Mouse (Mus musculus): ENCODE measurements around the gene Carns1. TPM values are rescaled to one million over a fixed set of nuclear protein-coding genes. Genes with fewer than 3 reads are reported as not detected.

The Carns1 gene
- total RNA-seq, 2 experiments from 2014 or later, result 46.7 to 49.0 TPM

DNA sequence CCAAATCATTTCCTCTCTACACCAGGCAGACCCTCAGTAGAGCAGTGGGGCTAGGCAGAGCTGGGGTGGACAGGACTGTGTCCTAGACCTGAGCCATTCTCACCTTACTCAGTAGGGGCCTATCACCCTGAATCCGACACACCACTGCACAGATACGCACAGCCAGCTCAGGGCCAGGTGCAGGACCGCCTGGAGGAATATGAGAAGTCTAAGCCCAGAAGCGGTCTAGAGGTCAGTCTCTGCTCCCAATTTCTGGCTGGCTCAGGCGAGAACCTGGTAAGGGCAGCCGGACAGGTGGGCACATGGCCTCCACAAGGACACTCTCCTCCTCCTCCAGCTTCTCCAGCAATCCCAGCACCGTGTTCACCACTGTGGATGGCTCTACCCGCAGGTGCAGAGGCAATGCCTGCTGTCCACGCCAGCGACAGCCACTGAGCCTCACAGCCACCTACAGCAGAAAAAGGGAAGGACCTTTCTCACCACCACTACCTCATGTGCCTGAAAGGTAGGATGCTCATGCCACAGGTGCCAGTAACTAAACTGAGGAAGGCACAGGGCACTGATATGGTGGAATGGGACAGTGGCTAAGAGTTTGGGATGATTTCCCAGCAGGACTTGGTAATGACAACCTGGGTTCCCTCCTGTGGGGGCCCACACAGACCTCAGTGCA, 4.4 kb downstream of the Carns1 start:
- no peak for DNase-seq

DNA sequence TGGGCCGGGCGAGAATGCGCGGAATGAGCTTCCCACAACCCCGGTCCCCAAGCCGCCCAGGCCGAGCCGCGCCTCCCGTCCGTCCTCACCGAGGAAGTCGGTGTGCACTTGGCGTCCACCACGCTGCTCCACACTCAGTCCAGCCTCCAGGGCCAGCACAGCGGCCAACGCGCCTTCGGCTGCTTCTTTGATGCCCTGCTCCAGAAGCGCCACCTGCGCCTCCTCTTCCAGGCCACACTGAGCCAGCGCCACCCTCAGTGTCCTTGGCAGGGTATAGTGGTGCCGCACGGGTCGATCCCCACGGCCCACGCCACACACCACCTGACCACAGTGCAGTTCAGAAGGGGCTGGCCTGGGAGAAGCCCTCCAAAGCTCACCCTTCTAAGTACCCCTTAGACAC, 5.5 kb downstream of the Carns1 start:
- DNase-seq, result no peak

DNA sequence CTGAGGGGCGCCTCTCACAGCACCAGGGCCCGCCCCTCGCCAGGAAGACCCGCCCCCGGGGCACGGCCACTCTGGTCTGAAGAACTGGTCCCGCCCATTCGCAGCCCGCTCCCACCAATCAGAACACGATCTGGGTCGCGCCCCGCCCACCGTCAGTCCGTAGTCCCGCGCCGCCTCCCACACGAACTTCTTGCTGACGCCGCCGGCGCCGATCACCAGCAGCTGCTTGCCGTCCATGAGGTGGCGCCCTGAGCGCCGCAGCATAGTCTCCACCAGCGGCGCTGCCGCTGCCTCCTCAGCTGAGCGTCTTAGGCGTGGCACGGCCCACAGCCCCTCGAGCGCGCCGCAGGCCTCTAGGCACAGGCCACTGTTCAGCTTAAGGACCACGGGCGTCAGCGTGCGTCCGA, 5.9 kb downstream of the Carns1 start:
- peak; percentile 100 for DNase-seq

DNA sequence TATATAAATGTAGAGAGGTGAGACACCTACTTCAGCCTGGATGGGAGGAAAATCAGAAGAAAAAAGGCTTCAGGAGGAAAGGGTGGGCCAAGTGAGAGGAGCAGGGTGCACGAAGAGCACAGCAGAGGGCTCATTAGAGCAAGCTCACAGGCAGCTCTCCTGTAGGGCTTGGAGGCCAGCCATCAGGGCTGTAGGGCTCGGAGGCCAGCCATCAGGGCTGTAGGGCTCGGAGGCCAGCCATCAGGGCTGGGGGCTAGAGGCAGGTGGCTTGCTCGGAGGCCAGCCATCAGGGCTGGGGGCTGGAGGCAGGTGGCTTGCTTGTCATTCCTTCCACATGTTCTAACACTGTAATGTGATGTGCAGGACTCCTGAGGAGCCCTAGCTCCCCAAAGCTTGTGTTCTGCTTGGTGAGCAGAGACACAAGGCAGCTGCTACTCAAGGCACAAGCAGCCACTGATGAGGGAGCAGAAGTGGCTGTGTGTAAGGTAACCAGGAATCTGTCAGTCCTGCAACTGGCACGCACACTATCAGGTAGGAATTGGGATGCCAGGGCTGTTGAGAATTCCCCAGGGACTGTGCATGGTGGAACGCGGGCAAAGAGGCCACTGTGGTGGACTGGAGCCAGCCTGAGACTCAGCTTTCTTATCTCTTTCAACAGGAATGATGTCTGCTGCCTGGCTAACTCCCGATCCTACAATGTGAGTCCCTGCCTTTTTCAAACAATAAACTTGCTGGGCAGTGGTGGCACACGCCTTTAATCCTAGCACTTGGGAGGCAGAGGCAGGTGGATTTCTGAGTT, 8.4 kb downstream of the Carns1 start:
- no peak for DNase-seq

DNA sequence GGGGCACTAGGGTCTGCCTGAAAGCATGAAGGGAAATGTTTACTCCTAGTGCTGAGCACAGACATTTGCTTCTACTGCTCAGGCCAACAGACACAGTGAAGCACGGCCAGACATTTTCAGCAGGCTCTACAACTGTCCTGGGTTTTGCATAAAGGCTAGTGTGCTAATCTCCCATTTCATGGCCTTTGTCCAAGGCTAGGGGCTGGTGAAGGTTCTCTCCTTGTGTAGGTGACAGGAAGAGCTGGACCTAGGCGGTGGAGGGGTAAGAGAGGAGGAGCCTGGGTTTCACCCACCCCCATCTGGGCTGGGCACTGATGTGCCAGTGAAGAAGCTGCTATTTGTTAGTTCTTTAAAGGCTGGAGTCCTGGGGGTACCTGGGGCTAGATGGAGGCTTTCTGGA, 10.6 kb downstream of the Carns1 start:
- DNase-seq, result no peak

DNA sequence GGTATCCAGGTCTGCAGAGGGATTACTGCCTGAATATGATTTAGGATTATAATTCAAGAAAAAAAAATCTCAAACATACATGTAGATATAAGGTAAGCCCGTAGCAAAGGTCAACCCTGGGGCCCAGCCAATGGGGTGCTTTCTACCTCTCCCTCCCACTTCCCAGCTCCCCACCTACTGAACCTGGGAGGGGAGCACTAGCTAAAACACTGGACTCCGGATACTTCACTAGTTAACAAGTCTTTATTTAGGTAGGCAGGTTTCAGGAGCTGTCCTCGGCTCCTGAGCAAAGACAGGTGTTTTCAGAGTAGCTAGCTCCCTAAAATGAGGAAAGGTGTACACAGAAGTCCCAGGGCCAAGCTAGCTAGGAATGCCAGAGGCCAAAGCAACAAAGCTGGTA, 11.2 kb downstream of the Carns1 start:
- DNase-seq, result no peak

DNA sequence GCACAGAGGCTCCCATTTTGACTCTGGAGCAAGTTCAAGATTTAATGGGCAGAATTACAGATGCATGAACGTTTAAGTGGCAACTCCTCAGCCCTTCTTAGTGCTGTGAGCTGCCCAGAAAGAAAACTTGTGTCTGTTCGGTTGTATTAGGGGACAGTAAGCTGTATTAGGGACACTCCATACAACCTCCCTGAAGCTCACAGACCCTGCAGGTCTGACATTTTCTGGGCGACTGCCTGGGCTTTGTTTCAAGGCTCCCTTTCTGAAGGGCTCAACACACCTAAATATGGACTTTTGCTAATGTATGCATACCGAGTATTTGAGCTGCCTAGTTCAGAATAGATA, 11.8 kb downstream of the Carns1 start:
- DNase-seq, result no peak

DNA sequence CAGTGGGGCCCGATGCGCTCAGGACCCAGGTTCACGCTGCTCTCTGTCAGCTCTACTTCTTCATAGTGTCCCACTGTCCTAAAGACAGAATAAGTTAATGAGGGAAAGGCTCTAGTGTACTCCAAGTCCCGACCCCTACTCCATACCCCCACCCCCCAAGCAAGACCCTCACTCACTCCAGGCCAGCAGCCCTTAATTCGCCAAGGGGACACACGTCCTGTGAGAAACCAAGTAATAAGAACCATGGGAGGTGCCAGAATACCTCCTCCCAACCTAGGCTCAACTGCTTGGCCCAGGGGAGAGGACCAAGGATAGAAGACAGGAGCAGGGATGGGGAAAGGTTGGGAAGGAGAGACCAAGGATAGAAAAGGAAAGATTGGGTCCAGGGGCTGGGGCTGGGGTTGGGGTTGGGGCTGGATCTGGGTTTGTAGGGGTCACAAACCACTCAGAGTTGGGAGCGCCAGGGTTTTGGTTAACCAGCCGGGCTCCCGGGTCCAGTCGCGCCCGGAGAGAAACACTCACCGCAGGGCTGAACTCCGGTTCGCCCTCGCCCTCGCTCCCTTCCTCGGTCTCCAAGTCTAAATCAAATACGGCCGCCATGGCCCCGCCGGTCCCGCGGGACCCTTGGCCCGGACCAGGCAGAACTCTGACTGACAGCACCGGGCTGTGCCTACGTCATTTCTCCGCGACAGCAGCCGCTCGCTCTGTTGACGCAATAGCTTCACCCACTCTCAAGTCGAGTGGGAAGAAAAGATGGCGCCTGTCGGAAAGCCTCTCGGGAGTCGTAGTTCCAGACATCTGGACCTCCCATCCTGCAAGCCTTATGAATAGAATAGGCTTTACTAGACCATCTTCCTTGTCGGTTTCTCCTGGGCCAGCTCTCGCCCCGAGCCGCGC, 12.4 kb downstream of the Carns1 start, which contains the start of gene Rps6kb2:
Rps6kb2 (minus strand) TSS at position 709 of the 897 bp plus-strand sequence.
- peak; percentile 96 for DNase-seq

DNA sequence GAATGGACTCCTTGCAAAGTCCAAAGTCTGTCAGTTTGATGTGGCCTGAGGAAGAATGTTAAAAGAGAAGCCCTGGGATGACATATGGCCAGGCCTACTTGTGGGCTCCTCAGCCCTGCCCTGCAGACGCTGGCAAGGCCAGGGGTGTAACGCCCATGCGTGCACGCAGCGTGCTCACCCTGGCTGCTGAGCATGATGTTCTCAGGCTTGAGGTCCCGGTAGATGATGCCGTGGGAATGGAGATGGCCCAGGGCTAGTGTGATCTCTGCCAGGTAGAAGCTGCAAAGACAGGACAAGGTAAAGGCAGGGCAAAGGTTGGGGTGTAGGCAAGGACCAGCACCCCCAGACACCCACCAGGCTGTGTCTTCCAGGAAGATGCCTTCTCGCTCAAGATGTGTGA, 16.2 kb downstream of the Carns1 start:
- no peak for DNase-seq

DNA sequence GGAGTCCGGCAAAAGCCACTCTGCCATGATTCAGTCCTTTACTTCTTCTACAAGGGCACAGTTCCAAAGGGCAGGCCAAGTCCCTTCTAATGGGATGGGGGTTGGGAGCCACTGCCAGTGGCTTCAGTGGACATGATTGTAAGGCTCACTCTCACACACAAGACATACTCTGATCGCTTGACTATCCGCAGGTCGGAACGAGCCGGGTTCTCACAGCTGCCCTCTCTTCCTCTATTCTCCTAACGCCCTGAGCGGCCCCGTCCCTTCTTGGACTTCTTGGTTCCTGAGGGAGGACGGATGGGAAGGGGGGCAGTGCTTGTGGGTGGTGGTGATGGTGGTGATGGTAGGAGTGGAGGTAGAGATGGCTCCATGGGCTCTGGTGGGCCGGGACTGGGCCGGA, 18.5 kb downstream of the Carns1 start:
- DNase-seq, result no peak

DNA sequence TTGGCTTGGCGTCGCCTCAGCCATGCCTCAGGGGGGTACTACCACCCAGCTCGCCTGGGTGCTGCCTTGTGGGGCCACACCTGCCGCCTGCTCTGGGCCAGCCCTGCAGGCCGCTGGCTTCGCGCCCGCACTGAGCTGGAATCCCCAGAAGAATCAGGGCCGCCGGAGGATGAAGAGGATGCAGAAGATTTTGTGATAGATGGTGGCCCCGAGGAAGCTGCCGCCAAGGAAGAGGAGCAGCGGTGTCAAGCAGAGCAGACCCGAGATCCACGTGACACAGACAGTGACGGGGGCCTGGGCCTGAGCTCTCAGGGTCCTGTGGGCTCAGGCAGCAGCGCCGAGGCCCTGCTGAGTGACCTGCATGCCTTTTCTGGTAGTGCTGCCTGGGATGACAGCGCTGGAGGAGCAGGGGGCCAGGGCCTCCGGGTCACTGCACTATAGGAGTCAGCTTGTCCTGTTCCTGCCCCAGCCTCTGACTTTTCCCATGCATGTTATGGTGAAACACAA, 19.2 kb downstream of the Carns1 start:
- no peak for DNase-seq

DNA sequence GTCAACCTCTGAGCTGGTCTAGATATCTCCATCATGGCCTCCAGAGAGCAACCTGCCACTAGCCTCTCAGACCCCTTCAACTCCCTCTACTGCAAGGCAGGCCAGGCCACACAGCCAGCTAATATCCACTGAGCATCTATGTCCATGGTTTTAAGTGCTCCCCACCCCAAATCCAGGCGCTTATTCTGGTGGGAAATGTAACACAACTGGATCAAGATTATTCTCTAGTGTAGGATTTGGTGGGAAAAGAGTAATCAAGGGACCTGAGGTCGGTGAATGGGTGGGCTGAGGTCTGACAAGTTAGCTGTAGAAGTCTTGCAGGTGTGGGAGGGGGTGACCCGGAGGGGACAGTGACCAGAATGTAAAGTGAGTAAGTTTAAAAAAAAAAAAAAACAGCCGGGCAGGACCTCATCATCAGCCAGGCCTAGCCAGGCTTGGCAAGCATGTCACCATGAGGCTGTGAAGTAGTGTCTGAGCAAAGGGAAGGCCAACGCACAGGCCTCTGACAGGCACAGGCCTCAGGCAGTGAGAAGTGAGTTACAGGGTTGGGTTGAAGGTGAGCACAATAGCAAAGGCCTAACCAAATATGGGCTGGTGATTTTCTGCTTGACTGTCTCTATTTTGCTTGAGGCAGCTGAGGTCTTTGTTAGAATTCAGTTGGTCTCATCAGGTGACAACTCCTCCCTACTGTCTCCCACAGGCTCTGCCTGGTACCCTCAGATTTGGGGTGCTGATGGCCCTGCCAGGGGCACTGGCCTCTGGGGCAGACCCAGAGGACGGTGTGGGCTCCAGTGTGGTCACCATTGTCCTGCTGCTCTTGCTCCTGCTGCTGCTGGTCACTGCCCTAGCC, 19.8 kb downstream of the Carns1 start:
- no peak for DNase-seq

DNA sequence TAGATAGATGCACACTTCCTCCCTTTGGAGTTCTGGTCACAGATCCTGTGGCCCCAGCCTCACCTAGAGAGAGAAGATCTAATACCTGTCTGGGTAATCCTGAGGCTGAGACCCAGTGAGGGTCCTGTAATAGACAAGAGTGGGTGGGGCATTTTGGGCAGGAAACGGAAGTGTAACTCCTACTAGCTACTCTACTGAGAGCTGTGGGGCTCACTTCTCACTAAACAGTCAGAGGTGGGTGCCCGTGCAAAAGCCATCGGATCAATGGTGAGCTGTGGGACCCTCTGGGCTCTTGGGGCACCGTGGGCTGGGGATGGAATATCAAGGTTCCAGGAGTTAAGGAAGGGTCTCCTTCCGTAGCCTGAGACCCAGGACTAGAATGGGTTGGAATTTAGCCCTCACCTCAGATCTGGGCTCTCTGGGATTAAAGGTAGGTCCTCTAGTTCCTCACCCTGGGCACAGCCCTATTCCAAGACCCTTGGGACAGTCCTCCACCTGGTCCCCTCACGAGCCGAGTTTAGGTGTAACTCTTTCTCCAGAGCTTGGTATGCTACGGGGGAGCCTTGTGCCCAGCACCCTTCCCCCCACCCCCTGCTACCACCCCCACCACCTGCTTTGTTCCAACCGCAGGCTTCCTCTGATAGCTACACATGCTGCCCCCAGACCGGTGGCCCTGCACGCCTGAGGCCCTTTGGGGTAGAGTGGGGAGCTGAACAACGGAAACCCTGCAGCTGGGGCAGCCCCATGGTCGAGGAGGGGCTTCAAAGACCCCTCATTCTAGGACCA, 20.6 kb downstream of the Carns1 start:
- no peak for DNase-seq

DNA sequence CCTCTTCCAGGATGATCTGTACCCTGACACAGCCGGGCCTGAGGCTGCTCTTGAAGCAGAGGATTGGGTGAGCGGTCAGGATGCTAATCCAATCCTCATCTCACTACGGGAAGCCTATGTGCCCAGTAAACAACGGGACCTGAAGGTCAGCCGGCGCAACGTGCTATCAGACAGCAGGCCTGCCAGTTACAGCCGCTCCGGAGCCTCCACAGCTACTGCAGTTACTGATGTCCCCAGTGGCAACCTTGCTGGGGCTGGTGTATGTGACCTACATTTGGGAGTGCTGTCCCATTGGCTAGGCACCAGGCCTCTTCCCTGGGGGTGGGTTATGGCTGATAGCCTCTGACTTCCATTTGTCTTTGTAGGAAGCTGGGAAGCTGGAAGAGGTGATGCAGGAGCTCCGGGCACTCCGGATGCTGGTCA, 22.0 kb downstream of the Carns1 start, which contains the start of gene Ptprcap:
Ptprcap (plus strand) TSS at position 373 of the 423 bp plus-strand sequence.
- DNase-seq, result no peak

DNA sequence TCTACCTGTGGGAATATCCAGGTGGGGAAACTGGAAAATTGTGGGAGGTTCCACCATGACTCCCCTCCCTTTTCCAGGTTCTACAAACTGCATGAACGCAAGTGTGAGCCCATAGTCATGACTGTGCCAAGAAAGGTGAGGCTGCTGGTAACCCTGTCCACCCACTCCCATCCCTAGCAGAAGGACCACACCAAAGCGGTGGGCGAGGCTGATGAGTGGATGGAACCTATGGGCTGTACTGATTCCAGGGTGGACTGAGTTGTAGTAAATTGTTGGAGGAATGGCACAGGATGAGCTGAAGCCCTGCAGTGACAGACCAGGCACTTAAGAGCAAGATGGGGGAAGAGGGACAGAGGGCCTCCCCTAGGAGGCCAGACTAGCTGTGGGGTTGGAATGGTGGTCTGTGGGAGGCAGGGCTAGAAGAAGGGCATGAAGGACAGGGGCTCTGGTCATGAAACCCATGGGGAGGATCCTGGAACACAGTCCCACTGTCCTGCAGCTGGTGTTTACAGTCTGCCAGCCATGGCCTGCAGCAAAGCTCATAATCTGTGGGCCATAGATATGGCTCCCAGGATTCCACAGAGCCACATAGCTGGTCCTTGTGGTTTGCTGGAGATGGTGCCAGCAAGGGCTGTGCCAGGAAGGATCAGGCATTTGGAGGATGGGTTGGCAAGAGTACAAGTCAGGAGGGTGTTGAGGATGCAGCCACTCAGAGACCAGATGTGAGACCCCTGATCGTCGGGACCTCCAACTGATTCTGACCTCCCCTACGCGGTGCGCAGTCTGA, 22.6 kb downstream of the Carns1 start:
- DNase-seq, result no peak

DNA sequence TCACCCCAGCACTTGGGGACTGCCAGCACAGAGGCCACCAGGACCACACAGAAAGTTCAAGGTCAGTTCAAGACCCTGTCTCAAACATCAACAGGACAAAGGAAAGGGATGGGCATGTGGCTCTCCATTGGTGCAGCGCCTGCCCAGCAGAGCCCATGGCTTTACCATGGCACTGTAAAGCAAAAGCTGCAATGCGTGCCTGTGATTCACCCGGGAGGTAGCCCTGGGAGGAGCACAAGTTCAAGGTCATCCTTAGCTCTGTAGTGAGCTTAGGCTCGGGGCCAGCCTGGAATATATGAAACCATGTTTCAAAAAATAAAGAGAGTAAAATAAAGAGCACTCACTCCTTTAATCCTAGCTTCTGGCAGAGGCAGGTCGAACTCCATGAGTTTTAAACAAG, 23.4 kb downstream of the Carns1 start:
- no peak for DNase-seq

DNA sequence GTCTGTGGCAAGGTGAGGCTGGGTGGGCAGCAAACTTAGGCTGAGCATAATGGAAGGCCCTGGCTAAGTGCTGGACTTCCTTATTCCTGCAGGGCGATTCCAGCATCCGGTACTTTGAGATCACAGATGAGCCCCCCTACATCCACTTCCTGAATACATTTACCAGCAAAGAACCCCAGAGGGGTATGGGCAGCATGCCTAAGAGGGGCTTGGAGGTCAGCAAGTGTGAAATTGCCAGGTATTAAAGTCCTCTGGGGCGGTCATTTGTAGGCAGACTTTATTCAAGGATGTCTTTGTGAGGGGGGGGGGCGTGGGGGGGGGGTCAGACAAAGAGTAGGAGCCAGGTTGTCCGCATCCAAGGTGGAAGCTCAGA, 23.8 kb downstream of the Carns1 start:
- DNase-seq, result no peak

DNA sequence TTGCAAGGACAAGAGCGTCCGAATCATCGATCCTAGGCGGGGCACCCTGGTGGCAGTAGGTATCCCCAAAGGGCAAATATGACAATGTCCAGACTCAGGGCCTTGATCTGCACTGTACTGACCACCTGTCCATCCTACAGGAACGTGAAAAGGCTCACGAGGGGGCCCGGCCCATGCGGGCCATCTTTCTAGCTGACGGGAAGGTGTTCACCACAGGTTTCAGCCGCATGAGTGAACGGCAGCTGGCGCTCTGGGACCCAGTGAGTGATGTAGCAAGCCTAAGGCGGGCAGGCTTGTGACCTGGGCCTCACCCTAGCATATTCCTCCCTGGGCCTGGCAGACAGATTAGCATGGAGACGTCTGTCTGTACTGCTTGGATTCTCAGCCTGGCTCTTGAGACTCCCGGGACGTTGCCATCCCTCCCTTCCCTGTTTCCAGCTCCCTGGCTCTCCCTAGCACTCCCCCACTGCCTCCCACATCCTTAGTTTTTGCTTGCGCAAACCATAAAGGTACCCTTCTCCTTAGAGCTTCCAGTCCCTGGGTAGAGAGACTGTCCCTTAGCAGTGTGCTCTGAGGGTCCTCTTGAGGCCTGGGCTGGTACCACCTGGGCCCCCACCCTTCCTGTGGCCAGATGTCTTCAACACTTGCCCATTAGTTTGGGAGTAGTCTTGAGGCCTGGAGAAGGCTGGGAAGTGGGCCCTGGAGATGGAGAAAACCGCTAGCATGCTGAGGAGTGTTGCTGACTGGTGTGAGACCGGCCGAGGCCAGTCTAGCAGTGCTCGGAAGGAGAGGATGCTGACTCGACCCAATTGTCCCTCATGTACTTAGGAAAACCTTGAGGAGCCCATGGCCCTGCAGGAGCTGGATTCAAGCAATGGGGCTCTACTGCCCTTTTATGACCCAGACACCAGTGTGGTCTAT, 24.5 kb downstream of the Carns1 start:
- DNase-seq, result no peak

Data from heart, postnatal 4 days (tissue).